Mouse (Mus musculus): ENCODE results near the gene Tut4. TPM values are rescaled to one million over a fixed set of nuclear protein-coding genes. Genes with fewer than 3 reads are reported as not detected.

Gene Tut4
- polyA plus RNA-seq (2012; rRNA removed): 95.8 and 119 TPM in 2 replicates

GRCm38 (mm10) chr4:108459231-108460155 is at the start of gene Tut4:
Tut4 (plus strand) TSS chr4:108459426.

GRCm38 (mm10) chr4:108578840-108579742 is 119.9 kb downstream of the Tut4 start, which contains the start of the genes Prpf38a and Orc1:
Prpf38a (minus strand) TSS chr4:108579336.
Orc1 (plus strand) TSS chr4:108579423.

Other genes starting within 250 kb of the Tut4 start
- gene Zyg11a, start 241.4 kb upstream of the Tut4 start, polyA plus RNA-seq (2012; rRNA removed): 0.29 and 0.42 TPM in 2 replicates
- 7.6 and 8.7 TPM in 2 replicates for gene Zyg11b, start 158.3 kb upstream of the Tut4 start, polyA plus RNA-seq (2012; rRNA removed)
- 12.6 and 12.9 TPM in 2 replicates for gene Coa7, start 131.3 kb upstream of the Tut4 start, polyA plus RNA-seq (2012; rRNA removed)
- gene Shisal2a, start 76.1 kb upstream of the Tut4 start, polyA plus RNA-seq (2012; rRNA removed): 9.1 and 9.7 TPM in 2 replicates
- 93.1 and 111 TPM in 2 replicates for gene Gpx7, start 52.5 kb upstream of the Tut4 start, polyA plus RNA-seq (2012; rRNA removed)
- gene Prpf38a, start 119.9 kb downstream of the Tut4 start, polyA plus RNA-seq (2012; rRNA removed): 3.0 and 3.6 TPM in 2 replicates
- gene Orc1, start 120.0 kb downstream of the Tut4 start, polyA plus RNA-seq (2012; rRNA removed): 1.00 and 1.6 TPM in 2 replicates
- gene Cc2d1b, start 160.5 kb downstream of the Tut4 start, polyA plus RNA-seq (2012; rRNA removed): 36.7 and 43.7 TPM in 2 replicates